Mouse (Mus musculus): Measurements from ENCODE around the gene Slfn9.
"Not testable (repeated sequence)": the region's sequence is repeated elsewhere in the genome, so short reads cannot be mapped to it uniquely, and the experiment has no call there.

DNA sequence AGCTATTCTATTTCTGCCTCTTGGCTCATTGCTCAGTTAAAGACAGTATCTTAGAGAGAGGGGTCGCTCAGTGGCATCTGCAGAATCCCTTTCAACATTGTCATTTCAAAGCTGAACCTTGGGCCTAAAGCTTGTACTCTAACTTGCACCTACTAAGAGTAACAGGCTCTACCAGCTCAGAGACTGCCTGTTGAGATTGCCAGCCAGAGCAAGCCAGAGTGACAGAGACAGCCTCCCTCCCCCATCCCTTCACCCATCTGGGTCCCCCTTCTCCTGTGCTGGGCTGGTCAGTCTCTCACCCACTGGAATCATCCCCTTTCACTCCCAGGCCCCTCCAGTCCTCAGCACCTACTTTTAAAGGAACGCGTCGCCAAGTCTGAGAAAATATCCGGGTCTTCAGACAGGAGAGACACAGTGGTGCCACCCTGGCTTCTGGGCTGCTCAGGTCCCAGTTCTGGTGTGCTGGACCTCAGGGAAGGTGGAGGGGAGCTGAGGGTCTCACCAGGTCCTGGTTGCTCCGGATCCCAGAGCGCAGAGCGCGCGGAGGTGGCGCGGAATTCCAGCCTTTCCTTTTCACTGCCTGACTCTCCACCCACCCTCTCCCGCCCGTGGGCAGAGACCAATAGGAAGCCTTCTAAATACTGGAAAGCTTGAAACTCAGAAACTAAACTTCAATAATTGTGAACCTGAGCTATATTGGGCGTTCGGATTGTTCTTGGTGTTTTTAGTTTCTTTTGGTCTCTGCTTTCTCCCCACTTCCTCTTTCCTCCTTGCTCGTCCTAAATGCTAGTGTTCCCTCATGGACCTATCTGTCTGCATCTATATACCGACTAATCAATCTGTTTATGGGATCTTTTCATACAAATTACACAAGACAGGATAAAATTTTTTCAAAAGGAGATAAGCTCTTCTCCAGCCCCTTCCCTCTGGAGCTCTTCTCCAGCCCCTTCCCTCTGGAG lies 28.2 kb upstream of the Slfn9 start:
- TF ChIP-seq GATA1 (IDR thresholded peaks at IDR 0.05; ENCODE audit: borderline replicate concordance, low read length); FLI1 (IDR thresholded peaks at IDR 0.05; ENCODE audit: low read length): not testable (repeated sequence)
